Mouse (Mus musculus) gastrocnemius, postnatal 4 days (tissue): ENCODE data around the gene Ric1. TPM values are rescaled to one million over a fixed set of nuclear protein-coding genes. Genes with fewer than 3 reads are reported as not detected.
"Not testable (repeated sequence)": the region's sequence is repeated elsewhere in the genome, so short reads cannot be mapped to it uniquely, and the experiment has no call there.

ENCODE experiments used
- DNase-seq, 2 experiments: peaks; one replicate each; pipeline ENCODE4 v3.0.0; 2021 to 2022; ENCODE audit warnings: low spot score in 2 of 2, mixed read lengths in 2 of 2
- total RNA-seq, 2 experiments: library from RNA; stranded (reverse); gene quantifications; 2 replicates each; pipeline ENCODE4 v1.2.3; 2021

The Ric1 gene
- total RNA-seq, 2 experiments from 2014 or later: 34.2 to 40.2 TPM

DNA sequence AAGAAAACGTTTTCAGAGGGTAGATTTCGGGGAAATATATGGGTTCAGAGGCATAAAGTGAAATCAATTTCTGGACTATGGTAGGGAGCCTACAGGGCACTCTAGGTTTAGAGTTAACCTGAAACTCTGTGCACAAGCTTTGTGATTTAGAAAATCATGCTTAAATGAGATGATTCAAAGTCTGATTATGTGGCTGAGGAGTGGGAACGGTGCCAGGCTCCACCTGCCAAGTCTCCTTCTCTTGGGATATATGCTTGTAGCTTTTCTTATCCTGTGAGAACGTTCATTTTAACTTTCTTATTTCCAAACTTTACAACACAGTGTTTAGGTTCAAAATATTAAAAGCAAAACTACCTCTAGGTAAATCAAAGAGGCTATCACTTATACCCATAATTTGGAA is 2.5 kb downstream of the Ric1 start:
- DNase-seq: peak in 1 of 2 experiments; percentile 48

DNA sequence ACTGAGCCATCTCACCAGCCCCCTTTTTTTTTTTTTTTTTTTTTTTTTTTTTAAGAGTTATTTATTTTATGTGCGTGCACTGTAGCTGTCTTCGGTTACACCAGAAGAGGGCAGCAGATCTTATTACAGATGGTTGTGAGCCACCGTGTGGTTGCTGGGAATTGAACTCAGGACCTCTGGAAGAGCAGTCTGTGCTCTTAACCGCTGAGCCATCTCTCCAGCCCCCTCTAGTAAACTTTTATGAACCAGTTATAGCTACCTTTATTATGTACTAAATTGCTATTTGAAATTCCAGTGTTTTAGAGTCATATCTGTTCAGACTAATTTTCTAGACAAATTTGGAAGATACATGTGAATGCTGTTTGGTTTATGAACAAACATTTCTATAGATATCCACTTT is 3.5 kb downstream of the Ric1 start:
- not testable (repeated sequence) for DNase-seq

DNA sequence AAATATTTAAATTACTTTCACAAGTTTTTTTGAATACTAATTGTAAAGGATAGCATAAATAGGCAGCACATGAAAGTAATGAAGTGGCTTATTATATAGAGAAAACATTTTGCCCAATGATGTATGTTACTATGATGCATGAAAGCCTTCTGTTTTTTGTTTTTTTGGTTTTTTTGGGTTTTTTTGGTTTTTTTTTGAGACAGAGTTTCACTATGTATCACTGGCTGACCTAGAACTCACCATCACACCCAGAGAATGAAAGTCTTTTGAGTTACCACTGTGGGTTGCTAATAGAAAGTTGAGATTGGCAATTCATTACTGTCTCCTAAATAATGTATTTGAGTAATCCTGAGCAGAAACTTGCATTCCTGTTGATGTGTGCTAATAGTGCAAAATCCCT is 4.8 kb downstream of the Ric1 start:
- no peak for DNase-seq

- DNase-seq: no peak
Observed at GRCm38 (mm10) chr19:29527299-29527698, 5.2 kb downstream of the Ric1 start.

GRCm38 (mm10) chr19:29528568-29528967 is 6.5 kb downstream of the Ric1 start:
- no peak for DNase-seq

- no peak for DNase-seq
Observed at GRCm38 (mm10) chr19:29534030-29534429, 11.9 kb downstream of the Ric1 start.

DNA sequence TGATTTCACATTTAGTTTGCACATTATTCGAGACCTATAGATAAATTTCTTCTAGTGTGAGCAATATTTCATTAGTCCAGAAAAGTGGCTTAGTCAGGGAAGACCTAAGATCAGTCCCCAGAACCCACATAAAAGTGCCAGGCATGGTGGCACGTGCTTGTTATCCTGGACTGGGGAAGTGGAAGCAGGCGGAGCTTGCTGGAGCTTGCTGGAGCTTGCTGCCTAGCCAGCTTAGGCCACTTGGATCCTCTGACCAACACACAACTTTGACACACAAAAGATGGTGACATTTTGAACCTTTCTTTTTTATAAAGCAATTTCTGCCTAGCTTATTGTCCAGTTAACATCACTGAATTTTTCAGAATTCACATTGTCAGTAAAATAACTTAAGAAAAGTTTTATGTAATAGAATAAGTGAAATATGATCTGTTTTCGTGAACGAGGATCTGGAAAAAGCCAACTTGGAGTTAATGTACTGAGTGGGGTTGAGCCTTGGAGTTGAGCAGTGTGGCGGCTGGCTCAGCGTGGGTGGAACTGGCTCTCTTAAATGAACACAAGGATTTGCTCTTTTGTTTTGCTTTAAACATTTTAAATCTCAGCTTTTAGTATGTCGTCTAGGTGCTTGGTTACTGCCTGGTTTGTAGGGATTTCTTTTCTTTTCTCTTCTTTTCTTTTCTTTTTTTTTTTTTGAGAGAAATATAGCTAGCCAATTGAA is 20.3 kb downstream of the Ric1 start:
- no peak for DNase-seq

GRCm38 (mm10) chr19:29544026-29544425 is 21.9 kb downstream of the Ric1 start:
- DNase-seq: no peak

DNA sequence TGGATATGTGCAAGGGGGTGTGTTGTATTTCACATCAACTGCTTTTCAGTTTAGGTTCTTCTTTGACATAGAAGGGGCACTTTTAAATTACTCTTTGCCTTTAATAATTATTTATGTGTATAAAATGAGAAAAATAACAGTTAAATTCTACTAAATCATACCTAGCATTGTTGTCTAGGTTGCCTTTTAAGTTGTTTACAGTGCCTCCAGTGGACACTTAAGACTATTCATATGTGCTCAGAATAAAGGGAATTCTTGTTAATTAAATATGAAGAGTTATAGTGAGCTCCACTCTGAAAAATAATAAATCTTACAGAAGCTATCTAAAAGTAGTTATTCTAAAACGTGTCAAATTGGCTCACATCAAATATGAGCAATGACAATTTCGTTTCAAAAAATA is 28.5 kb downstream of the Ric1 start:
- DNase-seq: no peak

DNA sequence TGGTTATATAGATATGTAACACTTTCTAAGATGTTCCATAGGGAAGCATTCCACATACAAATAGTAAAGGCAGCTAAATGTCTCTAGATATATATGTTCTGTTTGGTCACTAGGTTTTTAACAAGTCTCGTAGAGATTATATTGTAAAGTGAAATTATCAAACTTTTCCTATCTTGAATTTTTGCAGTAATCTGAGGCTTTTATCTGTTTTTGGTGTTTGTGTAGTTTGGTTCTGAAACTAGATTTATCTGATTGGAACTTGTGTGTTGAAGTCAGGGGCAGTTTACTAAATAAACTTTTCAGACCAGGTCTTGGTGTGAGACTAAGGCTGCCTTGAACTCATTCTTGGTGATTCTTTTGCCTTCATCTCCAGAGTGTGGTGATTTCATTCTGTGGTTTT is 29.0 kb downstream of the Ric1 start:
- DNase-seq: no peak

DNA sequence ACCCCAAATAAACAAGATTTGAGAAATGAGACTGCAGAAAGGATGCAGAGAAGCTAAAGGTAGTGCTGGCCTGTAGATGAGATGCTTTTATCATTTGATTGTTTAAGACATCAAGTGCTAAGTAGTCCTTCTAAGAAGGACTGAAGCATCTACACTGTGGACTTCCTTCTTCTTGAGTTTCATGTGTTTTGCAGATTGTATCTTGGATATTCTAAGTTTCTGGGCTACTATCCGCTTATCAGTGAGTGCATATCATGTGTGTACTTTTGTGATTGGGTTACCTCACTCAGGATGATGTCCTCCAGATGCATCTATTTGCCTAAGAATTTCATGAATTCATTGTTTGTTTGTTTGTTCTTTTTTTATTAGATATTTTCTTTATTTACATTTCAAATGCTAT is 29.9 kb downstream of the Ric1 start:
- not testable (repeated sequence) for DNase-seq

DNA sequence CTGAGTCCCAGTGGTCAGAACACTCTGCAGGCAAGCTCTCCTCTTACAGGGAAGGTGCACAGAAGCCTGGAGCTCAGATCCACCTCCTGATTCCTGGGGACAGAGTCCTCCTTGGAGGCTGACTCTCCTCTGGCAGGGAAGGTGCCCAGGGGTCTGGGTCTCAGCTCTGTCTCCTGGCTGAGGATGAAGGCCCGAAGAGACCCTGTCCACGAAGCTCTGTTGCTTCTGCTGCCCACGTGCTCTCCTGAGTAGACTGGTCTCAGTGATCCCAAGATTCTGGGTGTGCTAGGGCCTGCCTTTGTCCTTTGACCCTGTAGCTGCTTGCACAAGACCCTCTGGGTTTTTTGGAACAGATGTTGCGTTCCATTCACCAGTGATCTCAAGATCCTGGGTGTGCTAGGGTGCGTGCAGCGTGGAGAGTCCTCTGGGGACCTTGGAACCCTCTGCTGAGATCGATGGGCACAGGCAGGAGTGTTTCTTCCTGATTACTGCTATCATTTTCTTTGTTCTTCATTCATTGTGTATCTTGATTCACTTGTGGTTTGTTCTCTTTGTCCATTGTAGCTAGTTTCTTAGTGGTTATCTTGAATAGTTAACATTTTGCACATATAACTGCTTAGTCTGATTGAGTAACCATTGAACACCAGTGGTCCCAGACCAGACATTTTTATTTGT is 35.2 kb downstream of the Ric1 start:
- DNase-seq: not testable (repeated sequence)

DNA sequence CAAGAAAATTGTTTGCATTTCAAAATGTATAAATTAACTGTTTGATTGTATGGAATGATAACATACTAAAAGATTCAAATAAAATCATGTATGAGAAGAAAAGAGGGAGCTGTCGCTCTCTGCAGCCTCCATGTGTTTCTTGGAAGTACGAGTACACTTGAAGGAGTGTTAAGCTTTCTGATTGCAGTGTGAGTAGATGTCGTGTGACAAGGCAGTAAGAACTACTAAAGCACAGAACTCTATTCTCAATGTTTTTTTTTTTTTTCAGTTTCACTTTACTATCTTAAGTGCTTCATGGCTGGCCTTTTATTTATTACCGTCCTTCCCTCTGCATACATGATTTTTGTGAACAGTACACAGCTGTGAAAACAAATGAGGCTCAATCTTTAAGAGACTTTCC is 40.1 kb downstream of the Ric1 start:
- DNase-seq: no peak

DNA sequence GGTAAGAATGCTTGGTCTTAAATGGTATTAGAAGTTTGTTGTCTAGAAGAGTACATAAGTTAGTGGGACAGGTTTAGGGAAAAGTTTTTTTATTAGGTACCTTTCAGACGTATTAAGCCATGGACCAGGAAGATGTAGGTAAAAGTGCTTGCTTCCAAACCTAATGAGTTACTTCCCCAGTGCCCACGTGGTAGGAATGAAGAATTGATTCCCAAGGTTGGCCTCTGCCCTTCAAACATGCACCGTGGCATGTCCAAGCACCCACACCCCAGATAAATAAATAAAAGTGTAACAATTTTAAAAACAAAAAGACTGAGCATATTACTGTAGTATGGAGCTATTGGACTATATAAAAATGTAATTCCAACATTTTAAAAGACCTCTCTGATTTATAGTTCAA is 40.5 kb downstream of the Ric1 start:
- DNase-seq: no peak

DNA sequence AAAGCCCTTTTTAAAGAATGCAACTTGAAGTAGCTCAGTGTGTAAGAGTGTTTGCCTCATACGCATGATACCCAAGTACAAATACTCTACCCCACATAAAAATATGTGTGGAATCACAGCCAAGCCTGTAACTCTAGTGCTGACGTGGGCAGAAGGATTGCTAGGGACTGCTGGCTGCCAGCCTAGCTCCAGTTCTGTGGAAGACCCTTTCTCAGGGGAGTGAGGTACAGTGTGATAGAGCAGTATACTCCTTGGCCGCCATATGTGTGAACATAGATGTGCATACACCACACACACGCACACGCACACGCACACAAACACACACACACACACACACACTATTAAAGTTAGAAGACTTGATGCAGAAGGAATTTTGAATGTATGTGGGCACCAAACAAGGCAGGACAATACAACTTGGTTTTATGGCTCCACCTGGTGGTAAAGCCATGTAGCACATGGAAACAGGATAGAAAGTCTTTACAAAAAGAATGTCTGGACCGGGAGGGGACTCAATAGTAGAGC is 41.2 kb downstream of the Ric1 start:
- DNase-seq: peak; percentile 20 to 60

DNA sequence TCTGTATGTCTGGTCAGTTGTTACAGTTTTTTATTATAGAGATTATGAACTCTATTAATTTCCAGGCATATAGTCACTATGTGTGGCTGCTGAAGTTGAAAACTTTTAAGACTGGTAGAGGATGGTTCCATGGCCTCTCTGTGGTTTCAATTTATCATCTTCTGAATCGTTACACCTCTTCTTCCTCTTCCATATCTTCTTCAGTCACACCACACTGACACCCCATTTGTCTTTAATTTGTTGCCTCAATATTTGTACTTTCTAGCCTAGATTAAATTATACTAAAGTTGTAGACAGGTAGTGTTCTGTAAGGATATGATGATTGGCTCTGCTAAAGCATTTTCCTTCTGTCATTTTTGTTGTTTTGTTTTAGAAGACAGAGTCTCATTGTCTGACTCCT is 44.4 kb downstream of the Ric1 start:
- no peak for DNase-seq

DNA sequence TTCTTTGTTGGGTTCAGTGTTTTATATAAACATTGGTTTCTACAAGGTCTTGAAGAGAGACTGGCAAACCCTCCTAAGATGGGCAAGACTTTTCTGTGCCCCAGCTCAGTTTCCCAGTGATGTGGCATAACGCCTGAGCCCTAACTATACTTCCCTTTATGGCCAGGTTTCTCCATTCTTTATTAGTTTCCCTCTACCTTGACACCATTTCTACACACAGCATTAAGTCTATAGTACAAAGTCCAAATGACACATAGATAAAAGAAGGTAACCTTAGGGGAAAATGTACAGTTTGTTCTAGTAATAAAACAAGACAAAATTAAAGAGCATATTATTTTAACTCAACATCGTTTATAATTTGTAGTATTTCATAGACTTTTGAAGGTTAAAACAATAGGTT is 60.4 kb downstream of the Ric1 start:
- DNase-seq: no peak

DNA sequence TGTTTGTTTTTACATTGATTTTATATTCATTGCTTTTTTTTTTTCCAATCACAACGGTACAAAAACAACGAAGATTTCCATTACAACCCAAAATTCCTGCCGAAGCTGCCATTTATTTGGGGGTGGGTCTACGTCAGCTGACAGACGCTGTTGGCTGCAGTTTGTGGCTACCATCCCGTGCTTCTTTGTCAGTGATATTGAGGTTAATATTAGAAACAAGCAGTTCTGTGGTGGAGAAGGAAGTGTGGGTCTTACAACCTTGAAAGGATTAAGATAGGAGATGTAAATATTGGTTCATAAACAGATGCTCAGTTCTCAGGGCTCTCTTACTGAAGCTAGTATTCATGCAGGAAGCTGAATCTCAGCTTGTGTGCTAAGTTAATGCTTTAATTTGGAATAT is 61.7 kb downstream of the Ric1 start:
- DNase-seq: no peak

DNA sequence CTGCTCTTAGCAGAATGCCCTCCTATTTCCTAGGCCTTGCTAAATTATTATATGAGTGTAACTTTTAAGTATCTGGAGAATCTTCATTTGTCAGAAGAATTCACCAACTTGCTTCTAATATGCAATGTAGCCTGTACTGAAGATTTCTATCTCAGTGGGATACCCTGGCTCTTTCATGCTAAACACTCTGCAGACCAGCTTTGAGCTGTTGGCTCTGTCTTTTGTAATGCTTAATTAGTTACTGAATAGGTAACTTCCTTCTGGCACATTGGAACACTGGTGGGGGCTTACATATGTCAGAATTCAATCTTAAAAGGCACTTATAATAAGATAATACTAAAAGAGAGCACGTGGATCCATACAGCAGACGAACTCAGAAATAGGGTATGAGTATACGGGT is 71.7 kb downstream of the Ric1 start:
- not testable (repeated sequence) for DNase-seq

DNA sequence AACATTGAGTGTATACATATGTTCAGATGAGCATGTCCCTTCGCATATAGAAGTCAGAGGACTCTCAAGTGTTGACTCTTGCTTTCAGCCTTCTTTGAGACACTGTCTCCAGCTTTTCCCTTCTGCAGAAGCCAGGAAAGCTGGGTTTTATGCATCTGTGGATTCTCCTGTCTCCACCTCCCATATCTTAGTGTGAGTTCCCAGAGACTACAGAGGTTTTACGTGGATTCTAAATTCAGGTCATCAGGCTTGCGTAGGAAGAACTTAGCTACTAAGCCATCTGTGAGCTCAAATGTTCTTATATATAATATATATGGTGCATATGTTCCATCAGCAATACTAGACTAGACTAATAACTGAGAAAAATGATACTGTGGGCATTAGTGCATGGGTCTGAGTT is 74.2 kb downstream of the Ric1 start:
- no peak for DNase-seq

DNA sequence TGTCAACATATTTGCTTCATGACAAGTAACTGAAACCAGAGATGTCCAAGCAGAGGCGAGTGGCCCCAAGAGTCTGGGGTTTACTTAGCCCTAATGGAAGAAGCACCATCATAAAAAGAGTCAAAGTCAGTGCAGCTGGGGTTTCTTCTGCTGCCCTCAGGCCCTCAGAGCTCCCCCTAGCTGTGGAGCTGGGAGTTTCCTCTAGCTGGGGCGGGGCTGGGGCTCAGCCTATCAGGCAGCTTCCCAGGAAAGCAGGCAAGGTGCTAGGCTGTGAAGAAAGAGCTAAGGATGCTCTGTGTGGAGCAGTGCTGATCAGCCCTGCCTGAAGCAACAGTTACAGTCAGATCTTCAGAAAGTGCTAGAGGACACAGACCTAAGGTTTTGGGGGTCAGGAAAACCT is 74.9 kb downstream of the Ric1 start:
- DNase-seq: no peak

DNA sequence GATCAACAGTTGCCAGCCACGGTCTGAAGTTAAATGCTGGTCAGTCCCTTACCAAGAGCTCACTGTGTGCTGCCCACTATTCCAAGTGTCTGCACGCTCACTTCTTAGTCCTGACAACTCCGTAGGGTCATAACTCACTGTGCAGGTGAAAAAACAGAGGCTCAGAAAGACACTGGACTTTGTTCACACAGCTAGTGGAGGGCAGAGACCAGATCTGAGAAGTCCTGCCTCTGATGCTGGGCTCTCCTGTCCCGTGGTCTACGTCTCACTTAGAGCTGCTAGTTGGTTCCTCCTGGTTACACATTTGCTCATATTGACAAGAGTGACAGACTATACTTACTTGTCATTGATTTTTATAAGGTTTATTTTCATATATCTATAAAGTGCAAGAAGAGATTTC is 76.9 kb downstream of the Ric1 start:
- no peak for DNase-seq
